Mouse (Mus musculus) cerebellum, adult 11-12 months (tissue): ENCODE data around the gene Rexo1.

ENCODE experiments used
- DNase-seq: peaks from one replicate; pipeline ENCODE4 v3.0.0; 2022

Gene Rexo1

GRCm38 (mm10) chr10:80553575-80553974 lies 7.8 kb downstream of the Rexo1 start:
- no peak for DNase-seq

- no peak for DNase-seq
Measured at GRCm38 (mm10) chr10:80552364-80552763, 9.0 kb downstream of the Rexo1 start.

GRCm38 (mm10) chr10:80549279-80549678 lies 12.1 kb downstream of the Rexo1 start:
- DNase-seq: peak; percentile 15

DNA sequence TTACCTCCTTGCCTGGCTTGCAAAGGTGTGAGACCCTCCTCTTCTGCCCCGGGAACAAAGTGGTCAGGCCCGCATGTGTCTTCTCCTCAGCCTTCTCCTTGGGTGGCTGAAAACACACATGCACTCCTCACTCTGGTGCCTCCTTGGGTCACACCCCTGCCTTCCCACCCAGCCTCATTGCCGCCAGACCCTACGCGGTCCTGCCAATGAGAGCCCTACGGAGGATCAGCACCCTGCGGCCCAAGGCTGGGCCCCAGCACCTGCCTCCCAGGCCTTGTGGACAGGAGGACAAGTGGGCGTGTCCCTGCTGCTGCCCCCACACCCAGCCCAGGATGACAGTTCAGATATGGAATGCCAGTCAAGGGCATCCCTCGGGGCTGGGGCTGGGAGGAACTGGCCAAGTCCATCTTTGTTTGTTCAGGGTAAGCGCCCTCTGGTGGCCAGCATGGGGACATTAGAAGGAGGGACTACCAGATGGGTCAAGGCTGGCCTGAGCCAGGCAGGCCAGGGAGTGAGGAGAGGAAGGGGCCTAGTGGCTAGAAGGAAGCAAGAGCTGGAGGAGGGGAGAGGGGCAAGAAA lies 12.8 kb downstream of the Rexo1 start:
- DNase-seq: peak; percentile 68

DNA sequence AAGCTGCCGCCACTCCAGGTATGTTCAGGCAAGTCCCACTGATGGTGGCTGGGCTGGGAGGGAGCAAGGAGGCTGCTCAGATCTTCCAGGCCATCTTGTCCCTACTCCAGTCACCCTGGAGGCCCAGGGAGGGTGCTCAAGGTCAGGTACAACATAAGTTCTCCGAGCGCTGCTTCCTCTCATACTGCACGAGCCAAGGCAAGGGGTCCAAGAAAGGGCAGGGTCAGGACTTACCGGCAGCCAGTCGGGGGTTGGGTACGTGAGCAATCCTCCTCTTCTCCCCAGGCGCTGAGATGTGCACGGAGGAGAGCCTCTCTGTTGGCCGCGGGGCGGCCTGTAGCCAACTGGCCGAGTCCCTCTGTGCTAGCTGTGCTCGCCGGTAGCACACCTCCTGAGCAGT lies 13.8 kb downstream of the Rexo1 start:
- DNase-seq: peak; percentile 22

DNA sequence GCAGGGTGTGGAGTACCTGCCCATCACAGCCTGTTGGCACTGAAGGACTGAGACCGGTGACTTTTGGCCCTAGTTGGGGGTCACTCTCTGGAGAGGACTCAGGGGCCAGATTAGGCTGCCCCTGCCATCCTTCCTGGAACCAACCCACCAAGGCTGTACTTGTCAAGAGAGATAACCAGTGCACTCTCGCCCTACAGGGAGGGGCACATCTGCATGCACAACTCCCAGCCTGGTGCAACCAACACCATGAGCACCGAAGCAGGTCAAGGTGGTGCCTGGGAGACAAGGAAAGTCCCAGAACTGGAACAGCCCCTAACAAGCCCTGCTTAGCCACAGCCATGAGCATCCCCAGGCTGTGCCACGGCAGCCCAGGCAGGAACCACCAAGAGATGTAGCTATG lies 14.4 kb downstream of the Rexo1 start:
- DNase-seq: no peak

DNA sequence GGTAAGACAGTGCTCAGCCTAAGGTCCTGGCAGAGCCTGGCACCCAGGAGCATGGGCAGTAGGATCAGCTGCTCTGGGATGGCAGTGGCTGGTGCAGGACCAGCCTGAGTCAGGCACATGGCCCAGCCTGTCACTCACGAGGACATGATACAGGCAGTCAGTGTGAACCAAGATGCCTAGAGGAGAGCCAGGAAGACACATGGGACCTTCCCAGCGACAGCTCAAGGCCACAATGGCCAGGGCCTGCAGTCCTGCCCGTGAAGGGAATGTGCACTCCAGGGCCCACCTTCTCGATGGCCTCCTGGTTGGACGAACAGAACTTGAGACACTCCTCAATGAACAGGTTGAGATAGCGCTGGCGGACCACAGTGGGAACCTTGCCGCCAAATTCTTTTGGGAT lies 15.8 kb downstream of the Rexo1 start:
- no peak for DNase-seq

DNA sequence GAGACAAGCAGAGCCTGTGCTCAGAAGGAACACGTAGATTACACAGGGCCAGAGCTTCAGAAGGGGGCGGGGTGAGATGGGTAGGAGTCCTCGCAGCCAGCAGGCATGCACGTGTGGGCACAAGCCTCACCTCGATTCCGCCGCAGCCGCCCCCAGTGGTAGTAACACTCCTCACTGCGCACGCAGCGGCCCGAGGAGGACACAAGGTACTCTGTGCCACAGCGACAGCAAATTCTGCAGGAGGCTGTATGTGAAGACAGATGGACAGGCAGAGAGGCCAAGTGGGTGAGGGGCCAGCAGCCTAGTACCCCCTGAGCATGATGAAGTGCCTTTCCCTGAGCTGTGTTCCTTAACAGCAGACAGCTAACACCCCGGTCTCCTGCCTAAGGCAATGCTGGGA lies 17.5 kb downstream of the Rexo1 start:
- DNase-seq: peak; percentile 19

DNA sequence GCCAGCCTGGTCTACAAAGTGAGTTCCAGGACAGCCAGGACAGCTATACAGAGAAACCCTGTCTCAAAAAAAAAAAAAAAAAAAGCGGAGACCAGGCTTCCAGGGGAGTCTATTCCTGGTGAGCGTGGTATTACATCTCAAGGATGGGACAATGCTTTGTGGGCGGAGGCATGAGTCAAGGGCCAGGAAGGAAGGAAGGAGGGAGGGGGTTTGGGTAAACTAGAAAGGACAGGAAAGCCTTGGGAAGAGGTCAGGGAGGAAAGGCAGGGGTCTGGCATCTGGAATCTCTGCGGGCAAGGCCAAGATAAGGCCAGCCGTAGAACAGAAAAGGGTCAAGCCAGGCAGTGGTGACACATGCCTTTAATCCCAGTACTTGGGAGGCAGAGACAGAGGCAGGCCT lies 21.9 kb downstream of the Rexo1 start:
- DNase-seq: no peak

DNA sequence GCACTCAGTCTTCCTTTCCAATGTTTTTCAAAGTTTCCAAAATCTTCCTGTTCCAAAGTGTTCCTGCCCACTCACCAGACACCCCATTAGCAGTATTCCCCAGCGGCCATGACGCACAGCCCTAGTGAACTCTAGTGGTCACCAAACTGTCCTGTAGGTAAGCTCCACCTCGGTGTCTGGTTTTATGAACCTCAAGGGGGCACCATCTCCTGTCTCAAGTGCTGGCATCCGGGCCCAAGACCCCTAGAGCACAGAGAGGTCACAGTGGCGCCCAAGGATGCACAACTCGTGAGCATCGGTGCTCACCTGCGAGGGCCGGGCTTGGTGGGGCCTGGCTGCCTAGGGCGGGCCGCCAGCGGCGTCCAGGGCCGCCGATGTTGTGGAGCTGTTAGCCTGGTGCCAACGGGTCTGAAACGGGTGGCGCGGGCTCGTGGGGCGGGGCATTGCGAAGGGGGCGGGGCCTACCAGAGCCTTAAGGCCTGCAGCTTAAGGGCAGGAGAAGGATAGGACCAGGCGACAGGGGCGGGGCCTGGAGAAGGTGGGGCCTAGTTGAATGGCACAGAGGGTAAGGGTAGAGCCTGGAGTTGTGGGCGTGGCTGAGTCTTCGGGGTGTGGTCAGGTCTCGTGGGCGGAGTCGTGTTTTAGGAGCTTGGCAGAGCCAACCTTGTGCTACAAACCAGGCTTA lies 22.5 kb downstream of the Rexo1 start, which contains the start of gene Atp8b3:
Atp8b3 (minus strand) TSS at position 415 of the 685 bp plus-strand sequence.
- peak; percentile 41 for DNase-seq

- DNase-seq: no peak
Measured at GRCm38 (mm10) chr10:80538180-80538579, 23.2 kb downstream of the Rexo1 start.

GRCm38 (mm10) chr10:80535711-80536110 lies 25.6 kb downstream of the Rexo1 start:
- no peak for DNase-seq

DNA sequence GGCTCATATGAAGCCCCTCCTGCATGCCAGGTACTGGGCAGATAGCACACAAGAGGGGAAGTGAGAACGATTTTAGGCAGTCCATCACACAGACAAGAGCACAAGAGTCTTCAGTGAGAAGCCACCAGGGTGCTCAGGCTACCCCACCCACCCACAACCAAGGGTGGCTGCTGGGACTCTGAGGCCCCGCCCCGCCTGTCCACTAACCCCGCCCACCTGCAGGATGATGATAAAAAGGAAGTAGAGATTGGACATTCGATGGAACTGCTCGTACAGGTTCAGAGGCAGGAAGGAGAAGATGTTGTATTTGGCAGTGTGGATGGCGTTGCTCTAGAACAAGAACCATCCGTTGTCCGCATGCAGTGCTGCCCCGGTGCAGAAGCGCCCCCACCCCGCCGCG lies 26.3 kb downstream of the Rexo1 start:
- no peak for DNase-seq

GRCm38 (mm10) chr10:80533704-80534103 lies 27.7 kb downstream of the Rexo1 start:
- no peak for DNase-seq

GRCm38 (mm10) chr10:80532783-80533182 lies 28.6 kb downstream of the Rexo1 start:
- DNase-seq: no peak

- no peak for DNase-seq
Measured at GRCm38 (mm10) chr10:80526172-80526571, 35.2 kb downstream of the Rexo1 start.

DNA sequence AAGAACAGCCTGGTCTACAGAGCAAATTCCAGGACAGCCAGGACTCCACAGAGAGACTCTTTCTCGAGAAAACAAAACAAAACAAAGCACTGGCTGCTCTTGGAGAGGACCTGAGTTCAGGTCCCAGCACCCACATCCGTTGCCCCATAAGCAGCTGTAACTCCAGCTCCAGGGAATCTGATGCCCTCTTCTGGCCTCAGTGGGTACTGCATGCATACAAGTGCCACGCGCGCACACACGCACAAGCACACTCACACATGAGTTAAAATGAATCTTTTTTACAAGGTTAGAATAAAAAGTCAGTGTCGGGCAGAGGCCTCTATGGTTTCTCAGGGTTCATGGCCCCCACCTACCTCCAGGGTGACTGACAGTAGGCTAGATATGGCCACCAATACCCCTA lies 38.1 kb downstream of the Rexo1 start:
- DNase-seq: no peak

DNA sequence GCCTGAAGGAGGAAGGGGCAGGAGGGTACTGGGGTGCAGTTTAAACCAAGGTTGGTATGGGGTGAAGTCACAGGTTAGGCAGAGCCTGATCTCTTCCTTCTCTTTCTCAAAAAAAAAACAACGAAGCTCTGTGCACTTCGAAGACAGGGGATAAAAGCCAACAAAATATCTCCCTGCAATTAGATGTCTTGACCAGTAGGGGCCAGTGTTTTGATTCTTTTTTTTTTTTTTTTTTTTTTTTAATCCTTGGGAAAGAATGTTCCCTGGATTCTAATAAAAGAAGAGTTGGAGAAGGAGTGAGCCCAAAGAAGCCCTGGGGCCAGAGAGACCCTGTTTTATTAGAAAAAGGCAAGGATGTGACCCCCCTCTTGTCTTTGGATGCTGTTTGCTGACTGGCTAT lies 42.1 kb downstream of the Rexo1 start:
- DNase-seq: no peak

DNA sequence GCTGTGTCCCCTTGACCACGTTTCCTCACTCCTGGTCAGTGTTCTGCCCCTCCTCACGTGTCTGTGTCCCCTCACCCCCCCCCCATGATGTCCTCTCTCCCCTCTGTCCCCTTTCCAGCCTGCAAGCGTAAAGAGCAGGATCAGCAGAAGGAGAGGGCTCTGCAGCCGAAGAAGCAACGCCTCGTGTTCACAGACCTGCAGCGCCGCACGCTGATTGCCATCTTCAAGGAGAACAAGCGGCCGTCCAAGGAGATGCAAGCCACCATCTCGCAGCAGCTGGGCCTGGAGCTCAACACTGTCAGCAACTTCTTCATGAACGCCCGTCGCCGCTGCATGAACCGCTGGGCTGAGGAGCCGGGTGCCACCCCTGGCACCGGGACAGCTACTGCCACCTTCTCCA lies 47.6 kb downstream of the Rexo1 start:
- DNase-seq: no peak

GRCm38 (mm10) chr10:80510273-80510660 lies 51.1 kb downstream of the Rexo1 start:
- no peak for DNase-seq

DNA sequence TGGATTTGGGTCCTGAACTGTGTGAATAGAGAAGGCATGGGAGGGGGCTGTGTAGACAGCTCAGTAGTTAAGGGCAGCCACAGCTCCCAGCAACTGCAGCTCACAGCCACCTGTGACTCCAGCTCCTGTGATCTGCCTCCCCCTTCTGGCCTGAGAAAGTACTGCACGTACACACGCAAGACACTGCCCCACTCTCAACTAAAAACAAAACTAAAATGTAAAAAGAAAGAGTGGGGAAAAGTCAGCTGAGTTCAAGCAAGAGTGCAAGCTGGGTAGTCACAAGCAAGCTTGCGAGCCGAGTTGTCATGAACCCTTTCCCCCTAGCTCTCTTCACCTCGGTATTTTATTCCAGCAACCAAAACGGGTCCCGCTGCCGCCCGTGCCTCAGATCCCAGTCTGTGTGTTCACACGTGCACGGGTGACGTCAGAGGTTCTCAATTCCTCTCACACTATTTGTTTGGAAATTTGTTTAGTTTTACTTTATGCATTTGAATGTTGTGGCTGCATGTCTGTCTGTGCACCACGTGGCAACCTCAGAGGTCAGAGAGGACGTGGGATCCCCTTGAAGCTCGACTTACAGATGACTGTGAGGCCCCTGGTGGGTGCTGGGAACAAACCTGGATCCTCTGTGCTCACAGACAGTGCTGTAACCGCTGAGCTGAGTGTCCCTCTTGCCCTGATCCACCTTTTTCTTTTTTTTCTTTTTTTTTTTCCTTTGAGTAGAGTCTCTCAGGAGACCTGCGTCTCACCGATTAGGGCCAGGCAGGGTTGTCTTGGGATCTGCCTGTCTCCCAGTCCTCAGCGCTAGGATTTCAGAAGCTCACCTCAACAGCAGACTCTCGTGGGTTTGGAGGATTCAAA lies 51.7 kb downstream of the Rexo1 start:
- peak; percentile 53 for DNase-seq

- DNase-seq: no peak
Measured at GRCm38 (mm10) chr10:80506222-80506621, 55.1 kb downstream of the Rexo1 start.

- DNase-seq: no peak
Measured at GRCm38 (mm10) chr10:80504724-80505123, 56.6 kb downstream of the Rexo1 start.
